Mouse (Mus musculus) erythroblast, adult 5-6 weeks (primary cell): ENCODE results near the gene Epdr1. TPM values are rescaled to one million over a fixed set of nuclear protein-coding genes. Genes with fewer than 3 reads are reported as not detected.

Experiments
- ATAC-seq: replicated peaks from 2 replicates; pipeline ENCODE4 v1.8.0; 2016; ENCODE audit warnings: moderate number of reproducible peaks, mild to moderate bottlenecking, moderate TSS enrichment, inconsistent platforms; ENCODE audit not compliant: poor library complexity, low FRiP score, severe bottlenecking
- total RNA-seq, 2 experiments: library from RNA; stranded (forward) in 1 of 2; stranded (reverse) in 1 of 2; fragments of 150-400 nt in 1 of 2; fragments of 200-764, 138-1000 nt in 1 of 2; gene quantifications; 2 replicates each; pipeline versions ENCODE4 v1.2.3 to v1.2.4; 2015 to 2017; ENCODE audit warnings: low replicate concordance in 2 of 2

Gene Epdr1
- total RNA-seq (2015; ENCODE audit: low replicate concordance) (12.1 and 13.8 TPM in 2 replicates), total RNA-seq (2017; ENCODE audit: low replicate concordance) (4.7 and 13.7 TPM in 2 replicates)

DNA sequence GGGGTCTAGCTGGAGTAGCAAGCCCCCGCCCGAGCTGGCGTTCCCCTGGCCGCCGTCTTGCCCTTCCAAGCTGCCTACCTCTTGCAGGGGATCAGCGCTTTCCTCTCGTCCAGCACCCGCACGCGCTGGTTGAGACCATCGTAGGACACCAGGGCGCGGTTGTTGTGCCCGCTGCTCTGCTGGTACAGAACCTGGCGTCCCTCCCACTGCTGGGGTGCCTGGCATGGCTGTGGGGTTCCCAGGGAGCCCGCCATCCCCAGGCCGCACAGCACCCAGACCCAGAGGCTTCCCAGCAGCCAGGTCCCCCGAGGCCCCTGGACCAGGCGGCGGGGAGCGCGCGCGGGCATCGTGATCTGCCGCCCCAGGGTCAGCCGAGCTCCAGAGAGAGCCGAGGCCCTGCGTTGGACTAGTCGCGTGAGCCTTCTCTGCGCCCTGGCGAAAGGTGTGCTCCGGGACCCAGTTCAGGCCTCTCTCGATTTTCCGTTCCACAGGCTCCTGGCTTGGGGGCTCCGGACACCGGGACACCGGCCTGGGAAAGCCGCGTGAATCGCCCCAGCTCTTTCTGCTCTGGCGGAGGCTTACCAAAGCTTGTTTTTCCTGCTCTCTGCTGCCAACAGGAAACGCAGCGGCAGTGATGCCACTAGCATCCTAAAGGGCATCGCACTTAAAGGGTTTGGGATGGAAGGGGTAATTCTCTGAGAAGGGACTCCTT lies at the start of gene Epdr1:
TSS of gene Epdr1 (minus strand) at position 712 of the 712 bp plus-strand sequence.
- peak; percentile 83 for ATAC-seq

DNA sequence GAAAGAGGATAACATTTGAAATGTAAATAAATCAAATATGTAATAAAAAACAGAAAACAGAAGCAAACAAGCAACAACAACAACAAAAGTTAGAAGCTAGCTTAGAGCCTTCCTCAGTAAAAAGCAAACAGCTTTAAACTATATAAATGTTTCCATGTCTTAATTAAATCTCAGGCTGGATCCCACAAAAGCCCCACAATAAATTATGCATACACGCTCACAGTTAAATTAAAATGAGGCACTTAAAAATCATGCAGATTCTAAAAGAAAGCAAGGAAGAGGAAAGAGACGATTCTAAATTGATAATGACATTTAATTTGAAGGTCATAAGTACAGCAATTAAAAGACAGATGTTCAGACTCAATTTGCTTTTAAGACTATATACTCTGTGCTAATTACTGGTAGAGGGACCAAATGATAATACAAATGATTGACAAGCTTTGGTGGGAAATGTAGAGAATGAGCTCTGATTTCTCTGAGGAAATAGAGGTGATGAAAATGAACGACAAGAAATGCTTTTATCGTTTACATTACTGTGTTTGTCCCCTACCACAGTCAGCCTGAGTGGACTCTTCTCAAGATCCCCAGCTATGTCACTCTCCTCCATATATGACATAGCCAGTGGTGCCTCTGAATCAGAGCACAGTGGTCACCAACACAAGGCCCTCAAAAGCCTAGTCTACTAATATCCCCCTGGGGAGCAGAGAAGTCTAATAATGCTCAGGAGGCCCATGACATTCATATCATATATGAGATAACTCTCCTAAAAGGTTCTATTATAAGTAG lies 48.8 kb upstream of the Epdr1 start:
- ATAC-seq: no peak

DNA sequence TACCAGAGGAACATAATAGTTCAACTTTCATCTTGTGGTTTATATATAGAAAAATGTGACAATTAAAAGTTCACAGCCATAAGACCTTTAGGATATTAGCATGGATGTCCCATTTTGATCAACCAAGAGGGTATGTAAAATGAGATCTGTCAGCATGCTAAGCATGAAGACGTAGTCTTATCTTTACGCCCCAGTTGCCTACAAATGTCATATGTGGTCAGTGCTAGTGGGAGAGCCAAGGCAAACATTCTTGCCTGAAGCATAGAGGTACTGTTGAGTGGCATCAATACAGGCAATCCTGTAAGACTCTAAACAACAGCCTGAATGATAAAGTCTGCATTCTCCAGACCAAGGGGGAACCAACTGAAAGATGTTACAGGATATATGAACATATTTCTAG lies 32.7 kb upstream of the Epdr1 start:
- ATAC-seq: peak; percentile 62; the same call in 1 of the 2 replicates

- peak; percentile 84 for ATAC-seq
Measured at GRCm38 (mm10) chr13:19649824-19650223, 30.1 kb upstream of the Epdr1 start.

DNA sequence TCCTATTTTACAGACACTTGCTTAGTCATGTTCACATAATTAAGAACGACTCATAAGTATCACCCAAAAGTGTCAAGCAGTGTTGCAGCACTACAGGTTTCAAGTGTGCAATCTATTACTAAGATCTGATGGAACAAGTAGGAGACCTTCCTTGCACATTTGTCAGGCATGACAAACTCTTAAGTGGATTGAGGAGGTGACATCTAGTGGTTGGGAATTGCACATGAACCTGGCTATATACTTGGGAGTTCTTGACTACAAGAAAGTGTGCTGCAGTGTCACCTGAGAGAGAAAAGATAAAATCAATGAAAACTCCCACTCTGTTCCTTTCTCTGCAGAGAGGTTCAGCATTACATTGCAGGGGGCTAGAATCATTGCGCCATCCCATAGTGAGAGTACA lies 24.5 kb upstream of the Epdr1 start:
- no peak for ATAC-seq

DNA sequence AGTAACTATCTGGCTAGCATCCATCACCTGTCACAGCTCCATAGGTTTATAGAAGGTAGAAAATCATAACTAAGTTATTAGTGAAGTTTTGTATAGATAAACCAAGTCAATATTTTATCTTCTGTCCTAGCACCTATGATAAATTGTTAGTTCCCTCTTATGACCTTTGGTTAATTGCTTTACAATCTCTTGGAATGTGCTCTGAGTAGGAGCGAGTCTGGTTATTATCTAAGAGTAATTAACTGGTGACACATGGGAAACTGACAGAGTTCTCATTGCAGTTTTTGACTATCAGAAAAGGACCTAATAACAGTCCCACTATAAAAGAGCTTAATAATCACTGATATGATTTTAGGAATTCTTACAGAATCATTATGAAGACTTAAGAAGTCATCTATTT lies 23.8 kb upstream of the Epdr1 start:
- no peak for ATAC-seq

GRCm38 (mm10) chr13:19640203-19640851 lies 20.6 kb upstream of the Epdr1 start:
- ATAC-seq: no peak

GRCm38 (mm10) chr13:19636131-19636530 lies 16.4 kb upstream of the Epdr1 start:
- ATAC-seq: peak; percentile 80

DNA sequence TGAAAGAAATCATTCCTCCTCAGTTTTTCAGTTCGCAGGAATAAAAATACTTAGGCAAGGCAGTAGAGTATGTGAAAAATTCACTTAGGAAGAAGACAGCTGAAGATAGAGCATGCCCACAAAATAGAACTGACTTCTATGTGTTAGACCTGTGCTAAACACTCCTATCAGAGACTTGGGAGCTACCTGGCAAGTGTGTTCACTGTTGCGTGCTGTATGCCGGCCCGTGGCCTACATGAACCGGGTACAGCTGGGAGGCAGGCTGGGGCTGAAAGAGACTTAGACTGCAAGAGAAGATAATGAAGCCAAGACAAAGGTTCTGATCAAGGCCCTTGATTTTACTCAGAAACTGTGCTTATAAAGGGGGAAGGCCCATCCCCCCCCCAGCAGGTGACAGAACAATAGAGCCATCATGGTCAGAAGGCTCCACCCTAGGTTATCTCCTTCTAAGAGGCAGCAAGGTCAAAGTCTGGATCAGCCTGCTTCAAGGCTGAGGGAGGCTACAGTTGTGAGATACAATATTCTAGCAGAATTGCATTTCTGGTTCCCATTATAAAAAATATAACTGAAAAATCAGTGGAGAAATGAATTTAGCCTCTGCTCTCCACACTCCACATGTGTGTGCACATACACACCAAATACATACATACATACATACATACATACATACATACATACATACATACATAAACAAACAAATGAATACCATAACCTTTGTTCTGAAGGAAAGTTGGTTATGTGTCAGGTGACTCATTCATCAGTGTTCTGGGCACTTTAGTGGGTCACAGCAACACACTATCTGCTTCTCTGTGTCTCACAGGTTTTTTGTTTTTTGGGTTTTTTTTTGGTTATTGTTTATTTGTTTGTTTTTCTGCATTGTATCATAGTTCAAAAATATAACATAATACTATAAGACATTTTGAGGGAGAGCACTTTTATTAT lies 11.3 kb upstream of the Epdr1 start:
- no peak for ATAC-seq

- ATAC-seq: no peak
Measured at GRCm38 (mm10) chr13:19626473-19626872, 6.7 kb upstream of the Epdr1 start.

- no peak for ATAC-seq
Measured at GRCm38 (mm10) chr13:19624632-19625320, 5.0 kb upstream of the Epdr1 start.

DNA sequence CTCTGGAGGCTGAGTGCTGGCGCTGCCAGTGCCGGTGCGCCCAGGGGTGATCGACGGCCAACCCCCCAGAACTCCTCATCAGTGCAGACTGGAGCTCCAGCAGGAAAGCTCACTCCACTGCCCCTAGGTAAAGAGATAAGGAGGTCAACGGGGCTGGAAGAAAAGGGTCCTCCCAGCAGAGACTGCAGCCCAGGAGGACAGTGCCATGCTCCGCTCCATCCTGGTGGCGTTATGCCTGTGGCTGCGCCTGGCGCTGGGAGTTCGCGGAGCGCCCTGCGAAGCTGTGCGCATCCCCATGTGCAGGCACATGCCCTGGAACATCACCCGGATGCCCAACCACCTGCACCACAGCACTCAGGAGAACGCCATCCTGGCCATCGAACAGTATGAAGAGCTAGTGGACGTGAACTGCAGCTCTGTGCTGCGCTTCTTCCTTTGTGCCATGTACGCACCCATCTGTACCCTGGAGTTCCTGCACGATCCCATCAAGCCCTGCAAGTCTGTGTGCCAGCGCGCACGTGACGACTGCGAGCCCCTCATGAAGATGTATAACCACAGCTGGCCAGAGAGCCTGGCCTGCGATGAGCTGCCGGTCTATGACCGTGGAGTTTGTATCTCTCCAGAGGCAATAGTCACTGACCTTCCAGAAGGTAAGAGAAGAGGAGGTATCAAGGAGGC lies 3.6 kb upstream of the Epdr1 start:
- ATAC-seq: peak; percentile 11; the same call in 1 of the 2 replicates

- peak; percentile 66 for ATAC-seq
Measured at GRCm38 (mm10) chr13:19622573-19623227, 3.0 kb upstream of the Epdr1 start, which contains the start of gene Sfrp4. TSS of gene Sfrp4 (plus strand) at chr13:19623104.

DNA sequence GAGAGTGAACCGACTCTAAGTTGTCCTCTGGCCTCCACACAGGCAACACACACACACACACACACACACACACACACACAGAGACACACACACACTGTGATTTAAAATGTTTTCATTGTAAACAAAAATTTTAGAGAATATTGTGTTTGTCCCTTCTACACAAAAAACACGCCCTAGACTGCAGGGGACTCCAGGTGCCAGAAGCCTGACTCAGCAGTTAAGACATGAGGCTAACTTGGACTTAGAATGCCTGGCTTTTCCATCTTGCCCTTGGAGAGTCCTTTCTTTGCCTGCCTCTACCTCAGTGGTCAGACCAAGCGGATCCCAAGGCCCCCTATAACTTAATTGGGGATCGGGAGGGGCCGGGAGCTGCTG lies 899 bp downstream of the Epdr1 start:
- peak; percentile 59 for ATAC-seq

DNA sequence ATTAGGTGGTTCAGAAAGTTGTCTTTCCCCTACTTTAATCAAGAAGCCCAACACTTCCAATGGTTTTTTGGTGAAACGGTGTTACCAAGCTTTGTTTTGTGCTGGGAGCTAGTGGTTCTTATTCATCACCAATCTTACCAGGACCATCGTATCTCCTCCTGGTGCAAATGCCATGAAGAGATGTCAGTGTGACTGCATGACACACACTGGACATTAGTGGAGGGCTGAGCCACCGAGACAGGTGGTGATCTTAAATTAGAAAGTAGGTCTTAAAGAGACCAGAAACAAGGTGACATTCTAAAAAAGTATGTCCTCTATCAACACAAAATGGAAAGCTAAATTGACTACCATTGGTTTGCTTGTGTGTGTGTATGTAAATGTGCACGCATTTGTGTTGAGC lies 1.6 kb downstream of the Epdr1 start:
- no peak for ATAC-seq

DNA sequence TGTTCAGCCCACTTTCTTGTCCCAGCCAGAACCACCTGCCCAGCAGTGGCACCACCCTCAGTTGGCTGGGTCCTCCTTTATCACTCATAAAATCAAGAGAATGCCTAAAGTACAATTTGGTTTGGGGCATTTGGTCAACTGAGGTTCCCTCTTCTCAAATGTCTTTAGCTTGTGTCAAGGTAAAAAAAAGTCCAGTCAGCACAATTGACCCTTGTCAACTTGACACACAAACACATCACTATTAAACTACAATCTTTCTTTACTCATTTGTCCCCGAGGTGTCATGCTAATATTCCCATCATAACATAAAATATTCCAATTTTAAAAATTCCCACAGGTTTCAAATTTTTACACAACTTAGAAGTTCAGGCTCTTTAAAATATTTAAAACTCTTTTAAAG lies 5.4 kb downstream of the Epdr1 start:
- ATAC-seq: no peak

DNA sequence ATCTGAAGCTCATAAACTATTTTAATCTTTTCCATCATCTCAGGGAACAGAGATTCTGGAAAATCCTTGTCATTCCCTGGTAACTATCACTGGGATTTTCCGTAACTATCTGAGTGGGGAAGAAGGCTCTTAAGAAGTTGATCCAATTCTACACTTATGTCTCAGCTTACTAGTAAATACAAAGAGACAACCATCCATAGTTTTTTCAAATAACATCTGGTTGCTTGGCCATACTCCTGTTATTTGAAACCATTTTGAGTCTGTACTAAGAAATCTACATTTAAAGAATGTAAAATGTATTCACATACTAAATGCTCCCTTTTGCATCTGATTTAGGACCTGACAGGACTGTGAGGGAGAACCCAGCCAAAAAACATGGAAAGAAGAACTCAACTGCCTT lies 6.3 kb downstream of the Epdr1 start:
- ATAC-seq: no peak

- no peak for ATAC-seq
Measured at GRCm38 (mm10) chr13:19612963-19613362, 6.8 kb downstream of the Epdr1 start.
